Mouse (Mus musculus): ENCODE measurements around the gene Ptges.

DNA sequence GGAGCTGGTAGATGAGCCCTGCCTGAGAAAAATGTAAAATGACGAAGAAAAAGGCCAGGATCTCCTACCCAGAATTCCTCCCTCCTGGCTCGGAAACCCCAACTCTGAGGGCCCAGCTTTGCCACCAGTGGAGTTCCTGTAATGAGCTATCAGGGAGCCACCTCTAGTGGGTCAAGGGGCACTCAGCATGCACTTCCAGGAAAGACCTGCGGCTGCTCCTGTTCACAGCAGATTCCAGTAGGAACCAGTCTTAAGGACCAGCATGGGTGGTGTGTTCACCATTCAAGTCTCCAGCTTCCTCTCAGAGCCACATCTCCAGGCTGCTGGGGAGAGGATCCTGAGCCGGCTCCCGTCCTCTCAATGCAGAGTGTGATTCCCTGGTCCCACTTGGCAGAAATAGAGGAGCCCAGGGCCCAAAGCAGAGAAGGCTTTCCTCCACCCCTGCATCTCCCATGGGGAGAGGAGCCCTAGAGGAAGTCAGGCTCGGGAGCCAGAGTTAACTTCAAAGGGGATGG is 28.0 kb downstream of the Ptges start:
- TF ChIP-seq POLR2A (IDR thresholded peaks at IDR 0.05; ENCODE audit: low read depth, low read length) (no peak), CTCF (IDR thresholded peaks at IDR 0.05; ENCODE audit: borderline replicate concordance, insufficient read depth, low read length) (no peak)
